Mouse (Mus musculus): ENCODE measurements around the gene Snx27. TPM values are rescaled to one million over a fixed set of nuclear protein-coding genes. Genes with fewer than 3 reads are reported as not detected.

Snx27 gene
- polyA plus RNA-seq, 1 experiment from 2014 or later, result 33.6 TPM

DNA sequence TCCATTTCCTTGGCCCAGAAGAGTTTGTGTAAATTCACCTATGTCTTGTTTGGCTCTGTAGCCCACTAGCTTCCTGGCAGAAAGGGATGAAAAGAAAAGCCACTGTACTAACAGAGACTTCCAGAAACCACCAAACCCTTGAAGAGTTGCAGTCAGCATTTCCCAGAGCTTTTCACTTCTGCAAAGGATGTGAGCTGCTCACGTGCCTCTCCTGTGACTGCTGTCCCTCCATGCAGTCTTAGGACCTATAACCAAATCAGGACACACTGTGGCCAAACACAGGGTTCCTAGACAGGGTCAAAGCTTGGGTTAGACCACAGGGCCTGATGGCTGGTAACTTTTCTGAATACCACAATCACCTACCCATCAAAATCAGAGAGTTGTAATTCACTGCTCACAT, 29.8 kb upstream of the Snx27 start:
- WGBS, result 81% methylated on average over 1 of the region's 1 CpGs
- no peak overlapping the region for H3K4me3 ChIP-seq (ENCODE audit: low read depth, low read length)
- no peak for DNase-seq (ENCODE audit: low spot score)
- H3K27me3 ChIP-seq (replicated peaks; ENCODE audit: control insufficient read depth, insufficient read depth, low read length), result no peaks in the 10 kb centered on the region
- no peak overlapping the region for H3K9ac ChIP-seq (ENCODE audit: low read depth, low read length)
- no peak overlapping the region for H3K27ac ChIP-seq (replicated peaks; ENCODE audit: low read depth, low read length)
- H3K4me1 ChIP-seq (ENCODE audit: control insufficient read depth, insufficient read depth, low read length), result peaks cover 4% of the 10 kb centered on the region; the same call in 1 of the 2 replicates
- ATAC-seq (ENCODE audit: low read depth), result no peak
- no peaks in the 10 kb centered on the region for H3K36me3 ChIP-seq (ENCODE audit: control insufficient read depth, insufficient read depth, low read length)
- no peaks in the 10 kb centered on the region for H3K9me3 ChIP-seq (ENCODE audit: control insufficient read depth, low read length)
- H3K4me2 ChIP-seq (ENCODE audit: low read depth, low read length), result no peak overlapping the region

GRCm38 (mm10) chr3:94611834-94612233, 29.3 kb upstream of the Snx27 start:
- Histone ChIP-seq H3K27ac (replicated peaks; ENCODE audit: low read depth, low read length) (no peak overlapping the region; the same call in 1 of the 2 replicates), H3K4me3 (ENCODE audit: low read depth, low read length) (no peak overlapping the region), H3K4me2 (ENCODE audit: low read depth, low read length) (no peak overlapping the region), H3K4me1 (ENCODE audit: control insufficient read depth, insufficient read depth, low read length) (peaks cover 4% of the 10 kb centered on the region; the same call in 1 of the 2 replicates), H3K36me3 (ENCODE audit: control insufficient read depth, insufficient read depth, low read length) (no peaks in the 10 kb centered on the region), H3K9me3 (ENCODE audit: control insufficient read depth, low read length) (no peaks in the 10 kb centered on the region), H3K9ac (ENCODE audit: low read depth, low read length) (no peak overlapping the region), H3K27me3 (replicated peaks; ENCODE audit: control insufficient read depth, insufficient read depth, low read length) (no peaks in the 10 kb centered on the region)
- DNase-seq (ENCODE audit: low spot score) (no peak), ATAC-seq (ENCODE audit: low read depth) (no peak)
- WGBS, result 66% methylated on average over 5 of the region's 5 CpGs

DNA sequence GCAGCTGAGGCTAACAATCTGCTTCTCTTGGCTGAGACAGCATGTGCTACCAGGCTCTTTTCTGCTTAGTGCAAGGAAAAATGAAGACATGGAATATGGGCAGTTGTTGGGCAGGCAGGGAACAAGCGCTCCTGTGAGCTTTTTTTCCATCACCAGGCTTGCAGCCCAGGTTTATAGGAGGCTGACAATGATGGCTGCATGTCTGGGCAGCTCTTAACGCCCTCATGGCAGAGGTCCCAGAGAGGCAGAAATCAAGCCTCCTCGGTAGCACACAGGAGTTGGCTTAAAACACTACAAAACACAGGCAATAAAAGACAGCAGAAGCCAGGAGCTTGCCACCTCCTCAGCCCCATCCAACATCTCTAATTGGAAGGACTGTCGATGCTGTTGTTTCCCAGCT, 28.8 kb upstream of the Snx27 start:
- peak; percentile 54 for DNase-seq (ENCODE audit: low spot score)
- no peaks in the 10 kb centered on the region for H3K36me3 ChIP-seq (ENCODE audit: control insufficient read depth, insufficient read depth, low read length)
- no peaks in the 10 kb centered on the region for H3K9me3 ChIP-seq (ENCODE audit: control insufficient read depth, low read length)
- ATAC-seq (ENCODE audit: low read depth), result no peak; the same call in 1 of the 2 replicates
- no peak overlapping the region for H3K9ac ChIP-seq (ENCODE audit: low read depth, low read length)
- 64% methylated on average over 4 of the region's 4 CpGs for WGBS
- H3K4me3 ChIP-seq (ENCODE audit: low read depth, low read length), result no peak overlapping the region
- H3K27ac ChIP-seq (replicated peaks; ENCODE audit: low read depth, low read length), result no peak overlapping the region; the same call in 1 of the 2 replicates
- H3K4me2 ChIP-seq (ENCODE audit: low read depth, low read length), result no peak overlapping the region
- no peaks in the 10 kb centered on the region for H3K27me3 ChIP-seq (replicated peaks; ENCODE audit: control insufficient read depth, insufficient read depth, low read length)
- H3K4me1 ChIP-seq (ENCODE audit: control insufficient read depth, insufficient read depth, low read length), result peaks cover 4% of the 10 kb centered on the region; the same call in 1 of the 2 replicates

DNA sequence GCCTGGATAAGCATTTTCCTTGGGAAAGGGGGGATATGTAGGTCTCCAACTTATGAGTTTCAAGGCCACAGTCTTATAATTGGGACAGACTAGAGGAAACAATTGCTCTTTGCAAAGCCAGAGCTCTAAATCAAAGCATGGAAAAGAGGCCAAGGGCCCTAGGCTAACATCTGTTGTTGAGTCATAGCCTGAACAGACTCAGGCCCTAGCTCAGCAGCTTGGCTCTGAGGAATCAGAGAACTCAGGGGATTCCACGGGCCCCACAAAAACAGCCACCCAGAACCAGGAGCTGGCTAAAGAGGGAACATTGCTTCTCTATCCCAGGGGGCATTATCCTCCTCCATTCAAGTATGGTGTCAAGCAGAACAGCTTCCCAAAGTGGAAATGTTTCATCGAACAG, 28.1 kb upstream of the Snx27 start:
- Histone ChIP-seq H3K36me3 (ENCODE audit: control insufficient read depth, insufficient read depth, low read length) (no peaks in the 10 kb centered on the region), H3K27me3 (replicated peaks; ENCODE audit: control insufficient read depth, insufficient read depth, low read length) (no peaks in the 10 kb centered on the region), H3K4me1 (ENCODE audit: control insufficient read depth, insufficient read depth, low read length) (peaks cover 4% of the 10 kb centered on the region; the same call in 1 of the 2 replicates), H3K27ac (replicated peaks; ENCODE audit: low read depth, low read length) (peak overlapping the region; percentile 49; the same call in 1 of the 2 replicates), H3K9me3 (ENCODE audit: control insufficient read depth, low read length) (no peaks in the 10 kb centered on the region), H3K4me3 (ENCODE audit: low read depth, low read length) (no peak overlapping the region), H3K4me2 (ENCODE audit: low read depth, low read length) (no peak overlapping the region), H3K9ac (ENCODE audit: low read depth, low read length) (no peak overlapping the region)
- WGBS, result 62% methylated on average over 2 of the region's 2 CpGs
- DNase-seq (ENCODE audit: low spot score) (peak; percentile 29), ATAC-seq (ENCODE audit: low read depth) (peak; percentile 33; the same call in 1 of the 2 replicates)

- WGBS, result 90% methylated on average over 3 of the region's 3 CpGs
- peaks cover 4% of the 10 kb centered on the region; the same call in 1 of the 2 replicates for H3K4me1 ChIP-seq (ENCODE audit: control insufficient read depth, insufficient read depth, low read length)
- H3K36me3 ChIP-seq (ENCODE audit: control insufficient read depth, insufficient read depth, low read length), result no peaks in the 10 kb centered on the region
- no peaks in the 10 kb centered on the region for H3K27me3 ChIP-seq (replicated peaks; ENCODE audit: control insufficient read depth, insufficient read depth, low read length)
- DNase-seq (ENCODE audit: low spot score), result no peak
- no peaks in the 10 kb centered on the region for H3K9me3 ChIP-seq (ENCODE audit: control insufficient read depth, low read length)
- no peak overlapping the region for H3K4me2 ChIP-seq (ENCODE audit: low read depth, low read length)
- ATAC-seq (ENCODE audit: low read depth), result no peak
- no peak overlapping the region for H3K9ac ChIP-seq (ENCODE audit: low read depth, low read length)
- no peak overlapping the region for H3K4me3 ChIP-seq (ENCODE audit: low read depth, low read length)
- H3K27ac ChIP-seq (replicated peaks; ENCODE audit: low read depth, low read length), result no peak overlapping the region
These were observed 27.1 kb upstream of the Snx27 start for GRCm38 (mm10) chr3:94609621-94610020.

- H3K36me3 ChIP-seq (ENCODE audit: control insufficient read depth, insufficient read depth, low read length), result no peaks in the 10 kb centered on the region
- no peaks in the 10 kb centered on the region for H3K27me3 ChIP-seq (replicated peaks; ENCODE audit: control insufficient read depth, insufficient read depth, low read length)
- WGBS, result 4% methylated on average over 4 of the region's 4 CpGs
- no peaks in the 10 kb centered on the region for H3K9me3 ChIP-seq (ENCODE audit: control insufficient read depth, low read length)
- peak; percentile 26; the same call in 1 of the 2 replicates for ATAC-seq (ENCODE audit: low read depth)
- no peaks in the 10 kb centered on the region for H3K4me1 ChIP-seq (ENCODE audit: control insufficient read depth, insufficient read depth, low read length)
- no peak overlapping the region for H3K27ac ChIP-seq (replicated peaks; ENCODE audit: low read depth, low read length)
- H3K4me2 ChIP-seq (ENCODE audit: low read depth, low read length), result no peak overlapping the region
- DNase-seq (ENCODE audit: low spot score), result peak; percentile 70
- no peak overlapping the region for H3K4me3 ChIP-seq (ENCODE audit: low read depth, low read length)
- no peak overlapping the region for H3K9ac ChIP-seq (ENCODE audit: low read depth, low read length)
These were observed 19.4 kb upstream of the Snx27 start for GRCm38 (mm10) chr3:94601959-94602358.

DNA sequence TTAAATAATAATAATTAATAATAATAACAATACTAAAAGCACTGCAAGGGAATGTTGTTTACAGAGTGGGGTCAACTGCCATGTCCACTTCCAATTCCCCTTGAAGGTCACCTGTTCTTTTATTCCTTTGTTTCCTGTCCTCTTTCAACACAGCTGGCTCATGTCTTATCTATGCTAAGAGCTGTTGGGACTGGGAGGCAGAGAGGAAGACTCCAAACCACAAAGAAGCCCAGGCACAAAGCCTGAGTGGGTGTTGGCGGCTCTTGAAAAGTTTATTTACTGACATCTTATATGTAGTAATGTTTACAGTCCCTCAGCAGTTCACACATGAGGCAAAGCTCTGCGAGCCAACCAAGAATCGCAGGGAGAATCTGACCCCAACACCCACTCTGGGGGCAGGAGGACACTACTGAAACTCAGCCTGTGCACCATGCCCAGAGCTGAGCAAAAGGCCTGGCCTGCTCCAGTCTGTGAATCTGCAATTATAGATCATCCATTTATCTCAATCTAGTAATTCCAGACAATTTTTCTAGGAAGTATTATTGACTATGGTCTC, 14.8 kb upstream of the Snx27 start:
- Histone ChIP-seq H3K4me1 (ENCODE audit: control insufficient read depth, insufficient read depth, low read length) (no peaks in the 10 kb centered on the region), H3K9ac (ENCODE audit: low read depth, low read length) (no peak overlapping the region), H3K36me3 (ENCODE audit: control insufficient read depth, insufficient read depth, low read length) (no peaks in the 10 kb centered on the region), H3K27ac (replicated peaks; ENCODE audit: low read depth, low read length) (no peak overlapping the region), H3K4me2 (ENCODE audit: low read depth, low read length) (no peak overlapping the region), H3K9me3 (ENCODE audit: control insufficient read depth, low read length) (no peaks in the 10 kb centered on the region), H3K27me3 (replicated peaks; ENCODE audit: control insufficient read depth, insufficient read depth, low read length) (no peaks in the 10 kb centered on the region), H3K4me3 (ENCODE audit: low read depth, low read length) (no peak overlapping the region)
- ATAC-seq (ENCODE audit: low read depth), result no peak
- DNase-seq (ENCODE audit: low spot score), result no peak
- 64% methylated on average over 3 of the region's 3 CpGs for WGBS

- WGBS, result 88% methylated on average over 6 of the region's 6 CpGs
- H3K9me3 ChIP-seq (ENCODE audit: control insufficient read depth, low read length), result no peaks in the 10 kb centered on the region
- no peaks in the 10 kb centered on the region for H3K4me1 ChIP-seq (ENCODE audit: control insufficient read depth, insufficient read depth, low read length)
- no peaks in the 10 kb centered on the region for H3K27me3 ChIP-seq (replicated peaks; ENCODE audit: control insufficient read depth, insufficient read depth, low read length)
- no peak overlapping the region for H3K27ac ChIP-seq (replicated peaks; ENCODE audit: low read depth, low read length)
- no peaks in the 10 kb centered on the region for H3K36me3 ChIP-seq (ENCODE audit: control insufficient read depth, insufficient read depth, low read length)
- DNase-seq (ENCODE audit: low spot score) (no peak), ATAC-seq (ENCODE audit: low read depth) (no peak)
- no peak overlapping the region for H3K9ac ChIP-seq (ENCODE audit: low read depth, low read length)
- no peak overlapping the region for H3K4me2 ChIP-seq (ENCODE audit: low read depth, low read length)
- H3K4me3 ChIP-seq (ENCODE audit: low read depth, low read length), result no peak overlapping the region
These were observed 13.4 kb upstream of the Snx27 start for GRCm38 (mm10) chr3:94595871-94596287.

DNA sequence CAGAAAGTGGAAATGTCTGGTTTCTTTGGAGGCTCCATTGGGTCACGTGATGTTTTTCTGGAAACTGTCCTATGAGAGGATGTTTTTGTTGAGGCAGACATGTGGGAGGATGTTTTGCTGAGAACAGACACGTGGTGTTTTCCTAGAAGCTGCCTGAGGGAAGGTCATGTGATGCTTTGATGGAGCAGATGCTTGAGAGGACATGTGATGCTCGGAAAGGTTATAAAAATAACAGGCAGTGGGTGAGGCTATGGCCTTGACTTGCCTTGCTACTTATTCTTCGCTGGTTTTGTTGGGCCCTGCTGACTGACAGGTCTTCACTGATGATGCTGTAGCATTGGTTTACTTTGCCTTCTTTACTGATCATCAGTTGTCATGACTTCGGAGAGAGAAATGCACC, 8.6 kb upstream of the Snx27 start:
- Histone ChIP-seq H3K27me3 (replicated peaks; ENCODE audit: control insufficient read depth, insufficient read depth, low read length) (no peaks in the 10 kb centered on the region), H3K4me2 (ENCODE audit: low read depth, low read length) (no peak overlapping the region), H3K36me3 (ENCODE audit: control insufficient read depth, insufficient read depth, low read length) (no peaks in the 10 kb centered on the region), H3K9ac (ENCODE audit: low read depth, low read length) (no peak overlapping the region), H3K9me3 (ENCODE audit: control insufficient read depth, low read length) (no peaks in the 10 kb centered on the region), H3K4me3 (ENCODE audit: low read depth, low read length) (no peak overlapping the region), H3K27ac (replicated peaks; ENCODE audit: low read depth, low read length) (no peak overlapping the region), H3K4me1 (ENCODE audit: control insufficient read depth, insufficient read depth, low read length) (no peaks in the 10 kb centered on the region)
- ATAC-seq (ENCODE audit: low read depth) (no peak), DNase-seq (ENCODE audit: low spot score) (no peak)
- 74% methylated on average over 5 of the region's 5 CpGs for WGBS
